Mouse (Mus musculus): ENCODE data around the gene Bag3.

The Bag3 gene

GRCm38 (mm10) chr7:128537676-128538075 is 14.3 kb downstream of the Bag3 start:
- no peak for DNase-seq (ENCODE audit: low spot score)

DNA sequence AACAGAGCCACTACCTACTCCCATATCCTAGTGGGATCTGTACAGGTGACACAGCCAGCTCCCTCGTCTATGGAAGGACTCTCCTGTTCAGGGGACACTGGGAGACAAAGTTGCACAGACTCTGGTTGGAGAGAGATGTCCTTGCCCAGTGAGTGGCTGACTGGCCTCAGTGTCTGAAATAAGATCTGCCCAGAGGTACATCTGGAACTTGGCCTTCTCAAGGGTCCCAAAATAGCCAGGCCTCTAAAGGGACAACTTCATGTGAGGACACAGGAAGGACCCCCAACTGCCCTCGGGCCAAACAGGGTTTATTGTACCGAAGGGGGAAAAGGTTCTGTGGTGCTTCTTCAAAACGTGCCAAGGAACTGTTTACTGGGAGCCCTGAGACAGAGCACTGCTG is 14.8 kb downstream of the Bag3 start:
- no peak for DNase-seq (ENCODE audit: low spot score)

- DNase-seq (ENCODE audit: low spot score) = no peak
These were observed 15.4 kb downstream of the Bag3 start for GRCm38 (mm10) chr7:128538769-128539168.

- DNase-seq (ENCODE audit: low spot score) = no peak
These were observed 16.7 kb downstream of the Bag3 start for GRCm38 (mm10) chr7:128540111-128540510.

- DNase-seq (ENCODE audit: low spot score) = no peak
These were observed 17.3 kb downstream of the Bag3 start for GRCm38 (mm10) chr7:128540734-128541133.

DNA sequence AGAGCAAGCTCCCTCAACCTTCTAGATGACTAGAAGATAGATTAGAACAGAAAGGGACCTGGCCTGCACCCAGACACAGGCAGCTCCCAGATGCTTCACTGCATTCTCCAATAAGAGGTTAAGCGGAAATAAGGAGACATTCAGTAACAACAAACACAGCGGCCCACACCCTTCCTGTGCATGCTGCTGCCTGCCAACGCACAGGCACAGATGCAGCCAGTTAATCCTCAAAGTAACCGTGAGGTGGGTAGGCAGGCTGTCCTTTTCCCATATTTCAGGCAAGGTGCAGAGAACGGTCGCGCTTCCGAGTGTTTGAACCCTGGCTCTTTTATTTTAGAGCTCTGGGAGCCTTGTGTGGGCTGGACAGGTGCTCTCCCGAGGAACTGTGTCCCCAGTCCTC is 17.8 kb downstream of the Bag3 start:
- DNase-seq (ENCODE audit: low spot score) = no peak

GRCm38 (mm10) chr7:128541771-128542170 is 18.4 kb downstream of the Bag3 start:
- no peak for DNase-seq (ENCODE audit: low spot score)

DNA sequence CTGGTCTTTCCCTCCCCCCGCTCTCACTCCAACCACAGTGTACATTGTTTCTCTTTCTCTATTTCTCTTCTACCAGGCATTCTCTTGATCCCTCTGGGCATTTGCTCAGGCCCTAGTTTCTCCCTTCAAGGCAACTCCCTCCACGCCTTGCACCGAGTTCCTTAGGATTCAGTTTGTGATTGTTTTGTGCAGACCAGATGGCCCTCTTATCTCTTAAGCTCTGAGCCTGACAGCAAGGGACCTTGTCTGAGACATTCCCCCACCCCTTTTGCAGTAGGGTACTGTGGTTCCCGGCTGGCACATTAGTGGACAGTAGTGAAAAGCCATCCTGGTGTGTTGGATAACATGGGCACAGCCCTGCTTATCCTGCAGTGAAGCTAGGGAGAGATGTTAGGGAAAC is 19.1 kb downstream of the Bag3 start:
- DNase-seq (ENCODE audit: low spot score) = no peak

GRCm38 (mm10) chr7:128543148-128543855 is 19.9 kb downstream of the Bag3 start:
- peak; percentile 71 for DNase-seq (ENCODE audit: low spot score)

DNA sequence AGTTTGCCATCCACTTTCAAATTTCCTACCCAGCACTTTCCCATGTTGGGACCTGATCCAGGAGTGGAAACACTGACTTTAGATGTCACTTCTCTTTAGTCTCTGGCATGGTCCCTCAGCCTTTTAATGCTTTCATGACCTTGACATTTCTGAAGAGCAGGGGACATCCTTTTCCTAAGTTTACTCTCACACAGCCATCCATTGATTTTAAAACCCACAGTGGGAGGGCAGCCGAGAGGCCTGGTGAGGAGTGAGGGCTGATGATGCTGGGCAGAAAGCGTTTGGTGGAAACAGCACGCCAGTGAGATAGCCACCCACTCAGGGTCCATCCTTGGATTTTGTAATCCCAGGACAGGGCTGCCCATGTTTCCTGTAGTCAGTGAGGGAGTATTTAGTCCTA is 20.5 kb downstream of the Bag3 start:
- DNase-seq (ENCODE audit: low spot score) = no peak

- DNase-seq (ENCODE audit: low spot score) = no peak
These were observed 21.3 kb downstream of the Bag3 start for GRCm38 (mm10) chr7:128544566-128545262.

DNA sequence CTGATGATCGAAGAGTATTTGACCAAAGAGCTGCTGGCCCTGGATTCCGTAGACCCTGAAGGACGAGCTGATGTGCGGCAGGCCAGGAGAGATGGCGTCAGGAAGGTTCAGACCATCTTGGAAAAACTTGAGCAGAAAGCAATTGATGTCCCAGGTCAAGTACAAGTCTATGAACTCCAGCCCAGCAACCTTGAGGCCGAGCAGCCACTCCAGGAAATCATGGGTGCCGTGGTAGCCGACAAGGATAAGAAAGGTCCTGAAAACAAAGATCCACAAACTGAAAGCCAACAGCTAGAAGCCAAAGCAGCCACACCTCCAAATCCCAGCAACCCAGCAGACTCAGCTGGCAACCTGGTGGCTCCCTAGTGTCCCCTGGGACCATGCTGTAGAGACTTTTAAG is 22.6 kb downstream of the Bag3 start:
- DNase-seq (ENCODE audit: low spot score) = no peak

DNA sequence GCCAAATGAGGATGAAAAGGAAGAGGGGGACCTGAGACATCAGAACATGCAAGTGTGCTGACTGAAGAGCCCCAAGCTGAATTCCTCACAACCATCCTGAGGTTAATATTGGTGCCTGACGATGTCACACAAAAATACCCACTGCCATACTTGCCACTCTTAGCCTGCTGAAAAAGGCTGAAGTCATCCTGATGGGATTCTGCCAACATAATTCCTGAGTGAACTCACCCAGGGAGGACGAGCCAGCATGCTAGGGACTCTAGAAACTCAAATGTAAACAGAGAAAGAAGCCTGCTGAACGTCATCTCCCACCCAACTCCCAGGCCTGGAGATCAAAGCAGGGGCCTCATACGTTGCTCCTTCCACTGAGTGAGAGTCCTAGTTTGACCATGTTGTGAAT is 25.7 kb downstream of the Bag3 start:
- no peak for DNase-seq (ENCODE audit: low spot score)

- DNase-seq (ENCODE audit: low spot score) = no peak
These were observed 27.1 kb downstream of the Bag3 start for GRCm38 (mm10) chr7:128550328-128551086.

DNA sequence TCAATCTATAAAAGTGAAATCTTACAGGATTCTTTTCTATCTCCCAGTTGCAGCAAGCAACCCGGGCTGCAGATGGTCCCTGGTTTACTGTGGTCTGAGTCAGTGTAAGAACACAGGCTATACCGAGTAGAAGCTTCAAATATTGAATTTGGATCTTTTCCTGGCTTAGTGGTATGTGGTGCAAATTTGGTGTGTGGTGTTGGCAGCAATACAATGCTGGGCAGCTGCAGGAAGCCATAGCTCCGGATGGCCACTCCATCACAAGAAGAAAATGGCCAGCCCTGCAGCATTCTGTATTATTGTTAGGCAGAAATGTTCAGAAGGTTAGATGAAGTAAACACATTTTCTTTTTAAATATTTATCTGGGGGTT is 27.7 kb downstream of the Bag3 start:
- DNase-seq (ENCODE audit: low spot score) = no peak

DNA sequence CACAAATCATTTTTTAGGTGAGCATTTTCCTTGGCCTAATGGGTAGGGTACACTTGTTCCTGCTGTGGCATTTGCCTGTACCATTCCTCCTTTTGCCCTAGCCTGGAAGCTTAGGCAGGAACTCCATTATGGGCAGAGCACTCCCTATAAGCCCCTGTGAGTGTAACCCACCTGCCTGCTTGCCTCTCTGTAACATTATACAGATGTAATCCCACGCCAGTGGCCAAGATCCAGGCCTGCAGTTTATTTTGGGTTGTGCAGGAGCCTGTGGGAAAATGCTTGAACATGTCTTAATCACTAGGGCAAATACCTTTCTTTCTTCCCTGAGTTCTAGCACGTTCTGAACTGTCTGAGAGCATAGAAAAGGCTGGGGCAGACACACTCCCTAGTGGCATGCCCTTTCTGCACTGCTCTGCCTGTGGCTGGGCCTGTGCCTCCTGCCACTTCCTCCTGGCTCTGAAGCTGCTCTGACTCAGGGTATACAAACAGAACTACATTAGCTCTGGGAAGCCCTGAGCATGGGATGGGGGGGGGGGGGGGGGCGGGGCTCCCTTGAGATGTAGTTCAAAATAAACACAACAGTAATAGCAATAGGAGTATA is 29.8 kb downstream of the Bag3 start:
- no peak for DNase-seq (ENCODE audit: low spot score)

DNA sequence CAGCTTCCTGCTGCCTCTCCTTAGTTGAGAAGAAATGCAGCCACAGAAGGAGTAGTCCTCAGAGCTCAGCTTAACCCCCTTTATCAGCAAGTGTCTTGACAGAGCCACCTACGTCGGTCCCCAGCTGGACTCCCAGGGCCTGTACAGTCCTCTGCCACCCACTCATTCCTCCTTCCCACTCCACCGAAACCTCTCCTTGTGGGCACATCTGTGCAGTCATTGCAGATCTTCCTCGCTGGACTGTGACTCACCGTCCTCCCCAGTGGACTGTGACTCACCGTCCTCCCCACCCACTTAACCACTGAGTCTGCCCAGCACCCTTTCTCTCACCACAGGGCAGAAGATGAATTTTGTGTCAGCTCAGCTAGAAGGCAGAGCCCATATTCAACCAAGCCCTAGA is 31.1 kb downstream of the Bag3 start:
- DNase-seq (ENCODE audit: low spot score) = no peak

DNA sequence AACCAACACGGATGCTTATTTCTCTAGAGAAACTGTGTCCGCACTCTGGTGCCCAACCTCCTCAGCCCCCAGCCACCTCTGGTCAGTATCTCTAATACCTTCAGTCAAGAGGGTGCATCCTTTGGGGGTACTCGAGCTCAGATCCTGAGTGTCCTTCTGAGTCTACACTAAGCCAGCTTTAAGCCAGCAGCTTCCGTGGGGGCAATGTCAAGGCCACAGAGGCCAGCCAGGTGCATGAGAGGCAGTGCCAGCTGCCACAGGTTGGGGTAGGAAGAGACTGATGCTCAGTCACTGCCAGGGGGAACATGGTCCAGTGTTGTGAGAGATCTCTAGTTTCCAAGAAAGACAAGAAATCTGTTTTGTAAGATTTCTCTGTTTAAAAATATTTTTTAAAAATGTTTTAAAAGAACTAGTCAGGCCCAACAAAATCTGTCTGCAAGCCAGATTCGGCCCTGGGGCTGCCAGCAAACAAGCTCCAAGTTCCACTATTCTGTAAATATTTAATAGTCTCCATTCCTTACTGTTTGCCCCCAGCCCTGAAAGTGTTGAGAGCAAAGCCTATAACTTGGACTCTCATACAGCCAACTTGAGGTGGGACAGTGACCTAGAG is 31.8 kb downstream of the Bag3 start:
- no peak for DNase-seq (ENCODE audit: low spot score)

GRCm38 (mm10) chr7:128556923-128557430 is 33.6 kb downstream of the Bag3 start:
- no peak for DNase-seq (ENCODE audit: low spot score)

- no peak for DNase-seq (ENCODE audit: low spot score)
These were observed 40.0 kb downstream of the Bag3 start for GRCm38 (mm10) chr7:128563373-128563772.

GRCm38 (mm10) chr7:128566311-128566710 is 42.9 kb downstream of the Bag3 start:
- DNase-seq (ENCODE audit: low spot score) = no peak

All from yolk sac, embryonic 10.5 days (tissue).